Mouse (Mus musculus): ENCODE results near the gene Ankrd44. TPM values are rescaled to one million over a fixed set of nuclear protein-coding genes. Genes with fewer than 3 reads are reported as not detected.
A peak's percentile ranks its signal among the peaks of the same experiment; 100 is the strongest.

Gene Ankrd44
- polyA plus RNA-seq, 1 experiment from 2014 or later: 33.0 TPM

GRCm38 (mm10) chr1:54859876-54860275 lies 66.3 kb downstream of the Ankrd44 start:
- no peaks in the 10 kb centered on the region for H3K36me3 ChIP-seq (ENCODE audit: inconsistent target)
- peaks cover 100% of the 10 kb centered on the region; the same call in 1 of the 2 replicates for H3K79me2 ChIP-seq (ENCODE audit: inconsistent target)
- H3K4me3 ChIP-seq (ENCODE audit: inconsistent target): no peak overlapping the region
- no peak overlapping the region for H3K27ac ChIP-seq

- WGBS (ENCODE audit: missing documents): 90% methylated on average over 2 of the region's 2 CpGs
- no peak overlapping the region for H3K27ac ChIP-seq
- H3K36me3 ChIP-seq (ENCODE audit: inconsistent target): no peaks in the 10 kb centered on the region
- H3K4me3 ChIP-seq (ENCODE audit: inconsistent target): no peak overlapping the region
- peaks cover 100% of the 10 kb centered on the region; the same call in 1 of the 2 replicates for H3K79me2 ChIP-seq (ENCODE audit: inconsistent target)
Measured at GRCm38 (mm10) chr1:54858898-54859297, 67.3 kb downstream of the Ankrd44 start.

- Histone ChIP-seq H3K36me3 (ENCODE audit: inconsistent target) (no peaks in the 10 kb centered on the region), H3K79me2 (ENCODE audit: inconsistent target) (peaks cover 89% of the 10 kb centered on the region; the same call in 1 of the 2 replicates), H3K27ac (no peak overlapping the region), H3K4me3 (ENCODE audit: inconsistent target) (no peak overlapping the region)
- 93% methylated on average over 6 of the region's 7 CpGs for WGBS (ENCODE audit: missing documents)
Measured at GRCm38 (mm10) chr1:54856502-54856901, 69.7 kb downstream of the Ankrd44 start.

DNA sequence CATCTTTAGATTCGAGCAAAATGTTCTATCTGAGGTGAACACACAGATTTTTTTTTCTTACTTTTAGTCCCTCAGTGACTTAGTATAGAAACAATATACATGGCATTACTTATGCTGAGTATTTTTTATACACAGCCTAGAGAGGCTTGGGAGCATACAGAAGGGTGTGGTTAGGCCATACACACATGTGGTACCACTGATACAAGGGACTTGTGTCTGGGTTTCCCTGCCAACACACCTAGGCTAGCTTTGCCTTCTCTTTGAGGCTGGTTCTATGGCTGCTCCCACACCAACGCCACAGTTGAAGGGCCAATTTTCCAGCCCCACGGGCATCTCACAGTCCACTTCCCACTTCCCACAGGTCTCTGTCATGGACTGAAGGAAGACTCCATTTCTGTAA lies 70.2 kb downstream of the Ankrd44 start:
- Histone ChIP-seq H3K36me3 (ENCODE audit: inconsistent target) (no peaks in the 10 kb centered on the region), H3K4me3 (ENCODE audit: inconsistent target) (no peak overlapping the region), H3K27ac (no peak overlapping the region), H3K79me2 (ENCODE audit: inconsistent target) (peaks cover 89% of the 10 kb centered on the region; the same call in 1 of the 2 replicates)
- WGBS (ENCODE audit: missing documents): 92% methylated on average over 3 of the region's 3 CpGs

GRCm38 (mm10) chr1:54854388-54854787 lies 71.8 kb downstream of the Ankrd44 start:
- no peak overlapping the region for H3K27ac ChIP-seq
- peaks cover 89% of the 10 kb centered on the region; the same call in 1 of the 2 replicates for H3K79me2 ChIP-seq (ENCODE audit: inconsistent target)
- WGBS (ENCODE audit: missing documents): 88% methylated on average over 1 of the region's 1 CpGs
- no peaks in the 10 kb centered on the region for H3K36me3 ChIP-seq (ENCODE audit: inconsistent target)
- no peak overlapping the region for H3K4me3 ChIP-seq (ENCODE audit: inconsistent target)

DNA sequence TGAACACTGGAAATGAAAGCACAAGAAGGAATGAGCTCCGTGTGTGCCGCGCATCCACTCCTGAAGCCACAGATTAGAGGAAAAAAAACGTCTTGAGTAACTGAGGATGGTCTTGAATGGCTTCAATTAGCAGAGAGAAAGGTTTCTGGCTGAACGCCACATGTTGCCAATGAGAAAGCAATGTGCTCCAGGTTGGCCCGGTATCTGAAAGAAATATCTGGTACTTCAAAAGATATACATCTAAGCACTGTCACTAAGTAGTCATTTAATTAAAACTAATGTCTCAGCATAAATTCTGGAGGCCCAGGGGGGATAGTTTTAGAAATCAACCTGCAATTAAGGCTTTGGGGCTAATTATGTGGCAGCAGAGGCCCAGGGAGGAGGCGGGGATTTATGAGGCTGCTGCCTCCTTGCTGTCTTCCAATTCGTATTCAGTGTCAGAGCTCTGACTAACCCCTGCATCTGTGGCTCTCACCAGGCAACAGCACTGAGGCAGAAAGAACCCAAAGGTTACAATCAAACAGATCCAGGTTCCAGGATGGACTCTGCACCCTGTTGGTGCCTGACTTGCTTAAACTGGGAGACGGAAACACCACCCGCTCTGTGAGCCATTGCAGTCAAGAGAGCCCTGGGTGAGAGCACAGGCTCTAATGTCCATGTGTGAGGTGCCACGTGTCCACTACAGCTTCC lies 72.7 kb downstream of the Ankrd44 start:
- no peak overlapping the region for H3K27ac ChIP-seq
- H3K4me3 ChIP-seq (ENCODE audit: inconsistent target): no peak overlapping the region
- H3K79me2 ChIP-seq (ENCODE audit: inconsistent target): peaks cover 89% of the 10 kb centered on the region; the same call in 1 of the 2 replicates
- WGBS (ENCODE audit: missing documents): 92% methylated on average over 11 of the region's 11 CpGs
- no peaks in the 10 kb centered on the region for H3K36me3 ChIP-seq (ENCODE audit: inconsistent target)

DNA sequence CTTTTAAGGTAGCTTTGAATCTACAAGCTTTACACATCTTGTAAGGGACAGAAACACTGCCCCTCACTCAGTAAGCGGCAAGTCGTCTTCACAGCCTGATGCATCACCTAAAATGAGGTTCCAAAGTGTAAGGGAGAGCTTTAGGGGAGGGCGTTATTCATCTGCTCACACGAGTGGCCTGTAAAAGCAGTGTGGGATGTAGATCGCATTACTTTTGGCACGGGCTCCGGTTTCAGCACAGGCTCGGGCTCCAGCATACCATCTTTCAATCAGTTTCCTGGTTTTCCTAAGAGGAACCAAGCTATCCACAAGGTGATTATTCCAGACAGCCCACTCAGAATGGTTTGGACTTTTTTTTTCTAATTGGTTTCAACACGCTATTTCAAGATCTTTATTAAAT lies 74.6 kb downstream of the Ankrd44 start:
- peaks cover 89% of the 10 kb centered on the region; the same call in 1 of the 2 replicates for H3K79me2 ChIP-seq (ENCODE audit: inconsistent target)
- H3K4me3 ChIP-seq (ENCODE audit: inconsistent target): no peak overlapping the region
- WGBS (ENCODE audit: missing documents): 95% methylated on average over 9 of the region's 9 CpGs
- H3K36me3 ChIP-seq (ENCODE audit: inconsistent target): no peaks in the 10 kb centered on the region
- no peak overlapping the region for H3K27ac ChIP-seq

DNA sequence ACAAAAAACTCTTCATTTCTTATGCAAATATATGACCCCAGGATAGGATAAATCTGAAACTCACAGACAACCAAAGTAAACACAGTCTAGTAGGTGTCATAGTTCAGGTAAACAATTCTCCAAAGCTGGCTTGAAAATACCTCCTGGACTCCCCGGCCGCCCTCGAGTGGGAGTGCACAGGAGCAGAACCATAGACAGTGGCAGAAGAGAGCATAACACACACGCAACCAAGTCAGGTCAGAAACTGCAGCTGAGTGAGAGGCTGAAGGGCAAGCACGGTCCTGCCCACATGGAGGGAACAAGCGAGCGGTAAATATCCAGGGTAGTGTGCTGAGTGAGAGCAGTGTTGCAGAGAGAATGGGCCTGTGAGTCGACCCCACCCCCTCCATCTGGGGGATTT lies 76.1 kb downstream of the Ankrd44 start:
- no peak overlapping the region for H3K27ac ChIP-seq
- H3K79me2 ChIP-seq (ENCODE audit: inconsistent target): peaks cover 89% of the 10 kb centered on the region; the same call in 1 of the 2 replicates
- H3K4me3 ChIP-seq (ENCODE audit: inconsistent target): no peak overlapping the region
- 96% methylated on average over 8 of the region's 8 CpGs for WGBS (ENCODE audit: missing documents)
- H3K36me3 ChIP-seq (ENCODE audit: inconsistent target): no peaks in the 10 kb centered on the region

GRCm38 (mm10) chr1:54847238-54847637 lies 78.9 kb downstream of the Ankrd44 start:
- Histone ChIP-seq H3K4me3 (ENCODE audit: inconsistent target) (no peak overlapping the region), H3K27ac (no peak overlapping the region), H3K79me2 (ENCODE audit: inconsistent target) (peaks cover 98% of the 10 kb centered on the region; the same call in 1 of the 2 replicates), H3K36me3 (ENCODE audit: inconsistent target) (no peaks in the 10 kb centered on the region)
- 100% methylated on average over 1 of the region's 1 CpGs for WGBS (ENCODE audit: missing documents)

- Histone ChIP-seq H3K27ac (no peak overlapping the region), H3K4me3 (ENCODE audit: inconsistent target) (no peak overlapping the region), H3K36me3 (ENCODE audit: inconsistent target) (no peaks in the 10 kb centered on the region), H3K79me2 (ENCODE audit: inconsistent target) (peaks cover 97% of the 10 kb centered on the region; the same call in 1 of the 2 replicates)
- WGBS (ENCODE audit: missing documents): 69% methylated on average over 5 of the region's 5 CpGs
Measured at GRCm38 (mm10) chr1:54846346-54847000, 79.7 kb downstream of the Ankrd44 start.

DNA sequence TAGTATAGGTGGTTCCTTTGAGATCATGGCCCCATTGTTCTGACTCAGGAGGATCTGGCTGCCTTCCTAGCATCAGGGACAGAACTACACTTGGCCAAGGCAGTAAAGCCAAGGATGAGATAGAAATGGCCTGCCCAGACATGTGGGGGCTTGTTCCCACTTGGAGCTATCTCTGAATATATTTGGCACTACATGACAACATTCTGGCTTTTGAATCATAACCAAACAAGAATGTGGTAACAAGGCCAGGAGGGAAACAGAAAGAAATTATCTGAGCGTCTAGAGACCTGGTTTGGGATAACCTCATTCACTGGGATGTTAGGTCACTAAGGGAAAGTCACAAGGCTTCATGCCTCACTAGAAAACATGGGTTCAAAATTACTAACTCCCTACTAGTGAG lies 81.8 kb downstream of the Ankrd44 start:
- 42% methylated on average over 1 of the region's 1 CpGs for WGBS (ENCODE audit: missing documents)
- Histone ChIP-seq H3K36me3 (ENCODE audit: inconsistent target) (no peaks in the 10 kb centered on the region), H3K4me3 (ENCODE audit: inconsistent target) (no peak overlapping the region), H3K27ac (no peak overlapping the region), H3K79me2 (ENCODE audit: inconsistent target) (peaks cover 91% of the 10 kb centered on the region; the same call in 1 of the 2 replicates)

- no peaks in the 10 kb centered on the region for H3K36me3 ChIP-seq (ENCODE audit: inconsistent target)
- no peak overlapping the region for H3K27ac ChIP-seq
- peaks cover 86% of the 10 kb centered on the region; the same call in 1 of the 2 replicates for H3K79me2 ChIP-seq (ENCODE audit: inconsistent target)
- H3K4me3 ChIP-seq (ENCODE audit: inconsistent target): no peak overlapping the region
- 92% methylated on average over 7 of the region's 7 CpGs for WGBS (ENCODE audit: missing documents)
Measured at GRCm38 (mm10) chr1:54842765-54843461, 83.3 kb downstream of the Ankrd44 start.

DNA sequence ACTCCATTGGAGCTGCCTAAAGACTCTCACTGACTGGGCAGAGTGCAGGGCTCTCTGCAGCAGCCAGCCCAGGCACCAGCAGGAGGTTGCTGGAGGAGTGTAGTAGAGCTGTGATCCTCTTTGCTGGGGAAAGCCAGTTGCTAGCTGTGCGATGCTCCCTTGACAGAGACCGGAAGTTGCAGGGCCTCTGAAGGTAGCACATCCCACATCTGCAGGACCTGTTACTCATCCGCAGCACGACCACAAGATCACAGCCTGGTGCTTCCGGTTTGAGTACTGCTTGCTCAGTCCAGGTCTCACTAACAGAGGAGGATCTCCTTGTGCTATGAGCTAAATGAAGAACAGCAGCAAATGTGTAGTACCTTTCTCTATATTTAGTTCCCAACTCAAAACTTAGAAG lies 84.4 kb downstream of the Ankrd44 start:
- Histone ChIP-seq H3K4me3 (ENCODE audit: inconsistent target) (no peak overlapping the region), H3K27ac (no peak overlapping the region), H3K79me2 (ENCODE audit: inconsistent target) (peaks cover 81% of the 10 kb centered on the region; the same call in 1 of the 2 replicates), H3K36me3 (ENCODE audit: inconsistent target) (no peaks in the 10 kb centered on the region)
- WGBS (ENCODE audit: missing documents): 3% methylated on average over 5 of the region's 5 CpGs

DNA sequence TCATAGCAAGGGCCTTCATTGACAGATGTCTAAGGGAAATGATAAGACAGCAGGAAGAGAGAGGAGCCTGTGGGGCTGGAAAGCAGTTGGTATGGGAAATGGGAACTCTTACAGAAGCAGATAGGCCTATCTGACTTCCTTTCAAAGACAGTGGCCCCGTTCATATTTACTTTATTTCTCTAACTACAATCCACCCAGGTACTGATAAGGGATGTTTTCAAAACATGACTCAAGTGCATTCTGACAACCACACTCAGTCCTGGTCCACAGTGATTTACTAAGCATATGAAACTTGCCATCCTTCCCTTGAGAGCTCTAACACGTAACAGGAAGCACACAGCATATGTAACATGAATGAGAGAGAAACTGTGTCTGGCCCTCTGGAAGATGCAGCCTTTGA lies 86.1 kb downstream of the Ankrd44 start:
- H3K4me3 ChIP-seq (ENCODE audit: inconsistent target): no peak overlapping the region
- H3K36me3 ChIP-seq (ENCODE audit: inconsistent target): no peaks in the 10 kb centered on the region
- peaks cover 80% of the 10 kb centered on the region; the same call in 1 of the 2 replicates for H3K79me2 ChIP-seq (ENCODE audit: inconsistent target)
- no peak overlapping the region for H3K27ac ChIP-seq
- WGBS (ENCODE audit: missing documents): 31% methylated on average over 2 of the region's 2 CpGs

DNA sequence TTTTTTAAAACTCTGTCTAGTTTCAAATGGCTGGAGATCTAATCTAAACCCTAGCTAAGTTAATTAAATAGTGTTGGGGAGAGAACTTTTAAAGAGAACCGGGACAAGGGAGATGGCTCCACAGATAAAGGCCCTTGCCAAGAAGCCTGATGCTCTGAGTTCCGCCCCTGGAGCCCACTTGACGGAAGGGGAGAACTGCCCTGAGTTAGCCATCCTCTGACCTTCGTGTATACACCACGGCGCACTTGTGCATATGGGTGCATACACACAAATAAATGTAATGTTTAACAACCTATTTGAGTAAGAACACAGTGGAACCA lies 87.7 kb downstream of the Ankrd44 start:
- Histone ChIP-seq H3K4me3 (ENCODE audit: inconsistent target) (no peak overlapping the region), H3K27ac (peak overlapping the region; percentile 55), H3K79me2 (ENCODE audit: inconsistent target) (peaks cover 80% of the 10 kb centered on the region; the same call in 1 of the 2 replicates), H3K36me3 (ENCODE audit: inconsistent target) (no peaks in the 10 kb centered on the region)
- WGBS (ENCODE audit: missing documents): 63% methylated on average over 6 of the region's 6 CpGs

All from macrophage (primary cell).